Mouse (Mus musculus) thymus, adult 18-20 months (tissue): ENCODE results near the gene Grk5.
A peak's percentile ranks its signal among the peaks of the same experiment; 100 is the strongest.
"Not testable (repeated sequence)": the region's sequence is repeated elsewhere in the genome, so short reads cannot be mapped to it uniquely, and the experiment has no call there.

ENCODE experiments used
- DNase-seq, 2 experiments: peaks; one replicate each; pipeline ENCODE4 v3.0.0; 2022; ENCODE audit warnings: mixed read lengths in 2 of 2

Gene Grk5

DNA sequence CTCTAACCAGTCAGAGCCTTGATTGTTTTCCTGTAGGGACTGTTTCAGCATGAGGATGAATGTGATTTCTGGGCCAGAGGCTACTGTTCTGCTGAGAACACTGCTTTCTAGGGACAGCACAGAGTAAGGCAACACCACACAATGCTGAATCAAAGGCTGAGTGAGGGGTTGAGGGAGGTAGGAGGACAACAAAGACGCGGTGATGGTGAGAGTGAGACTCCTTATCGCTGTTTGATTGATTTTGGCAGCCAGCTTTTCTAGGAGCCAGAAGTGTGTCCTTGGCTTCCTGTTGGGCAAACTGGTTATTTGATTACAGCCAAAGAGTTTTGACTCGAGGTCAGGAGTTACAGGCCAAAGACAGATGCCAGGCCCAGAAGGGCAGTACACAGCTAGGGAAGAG, 25.7 kb downstream of the Grk5 start:
- DNase-seq: no peak

DNA sequence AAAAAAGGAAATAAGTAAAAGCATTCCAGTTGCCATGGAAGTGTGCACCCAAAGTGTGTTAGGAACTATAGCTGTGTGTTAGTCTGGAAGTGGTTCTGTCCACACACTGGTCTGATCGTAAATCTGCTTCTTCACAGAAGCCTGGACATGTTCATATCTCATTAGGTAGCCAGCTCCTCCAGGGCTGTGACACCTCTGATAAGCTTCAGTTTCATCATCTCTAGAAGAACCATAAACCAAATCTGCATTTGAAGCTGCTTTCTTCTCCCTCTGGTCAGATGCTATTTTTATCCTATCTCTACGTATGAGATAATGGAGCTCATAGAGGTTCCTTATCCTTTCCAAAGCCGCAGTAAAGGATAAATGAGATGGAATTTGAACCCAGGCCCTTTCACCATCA, 26.3 kb downstream of the Grk5 start:
- DNase-seq: no peak

GRCm38 (mm10) chr19:60916869-60917570, 27.5 kb downstream of the Grk5 start:
- DNase-seq: no peak

DNA sequence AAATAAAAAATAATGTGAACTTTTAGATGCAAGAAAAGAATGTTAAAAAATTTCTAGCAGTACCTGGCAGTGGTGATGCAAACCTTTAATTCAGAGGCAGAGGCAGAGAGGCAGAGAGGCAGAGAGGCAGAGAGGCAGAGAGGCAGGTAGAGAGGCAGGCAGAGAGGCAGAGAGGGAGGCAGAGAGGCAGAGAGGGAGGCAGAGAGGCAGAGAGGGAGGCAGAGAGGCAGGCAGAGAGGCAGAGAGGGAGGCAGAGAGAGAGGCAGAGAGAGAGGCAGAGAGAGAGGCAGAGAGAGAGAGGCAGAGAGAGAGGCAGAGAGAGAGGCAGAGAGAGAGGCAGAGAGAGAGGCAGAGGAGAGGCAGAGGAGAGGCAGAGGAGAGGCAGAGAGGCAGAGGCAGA, 35.0 kb downstream of the Grk5 start:
- DNase-seq: not testable (repeated sequence)

DNA sequence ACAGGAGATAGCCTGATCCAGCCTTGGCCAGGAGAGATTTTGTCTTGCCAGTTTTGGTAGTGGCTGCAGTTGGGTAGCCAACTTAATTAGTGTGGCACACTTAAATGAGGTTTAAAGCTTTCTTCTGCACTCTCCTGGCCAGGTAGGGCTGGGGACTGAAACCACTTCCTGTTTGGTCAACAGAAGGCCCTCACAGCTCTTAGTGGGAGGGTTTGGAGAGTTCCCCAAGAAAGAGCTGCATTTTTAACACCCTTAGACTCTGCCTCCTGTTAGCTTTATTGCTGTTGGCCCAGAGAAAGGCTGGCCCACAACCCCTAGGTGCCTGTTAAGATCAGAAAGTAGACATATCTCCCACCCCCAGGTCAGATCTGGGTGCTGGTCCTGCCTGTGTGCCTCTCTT, 45.5 kb downstream of the Grk5 start:
- no peak for DNase-seq

- no peak for DNase-seq
These were observed 50.4 kb downstream of the Grk5 start for GRCm38 (mm10) chr19:60939954-60940379.

GRCm38 (mm10) chr19:60940866-60941265, 51.3 kb downstream of the Grk5 start:
- DNase-seq: no peak

- DNase-seq: no peak
These were observed 56.3 kb downstream of the Grk5 start for GRCm38 (mm10) chr19:60945801-60946311.

- DNase-seq: peak in 1 of 2 experiments; percentile 6
These were observed 57.1 kb downstream of the Grk5 start for GRCm38 (mm10) chr19:60946656-60947055.

- DNase-seq: no peak
These were observed 59.4 kb downstream of the Grk5 start for GRCm38 (mm10) chr19:60948996-60949395.

GRCm38 (mm10) chr19:60950056-60950869, 60.7 kb downstream of the Grk5 start:
- DNase-seq: no peak

DNA sequence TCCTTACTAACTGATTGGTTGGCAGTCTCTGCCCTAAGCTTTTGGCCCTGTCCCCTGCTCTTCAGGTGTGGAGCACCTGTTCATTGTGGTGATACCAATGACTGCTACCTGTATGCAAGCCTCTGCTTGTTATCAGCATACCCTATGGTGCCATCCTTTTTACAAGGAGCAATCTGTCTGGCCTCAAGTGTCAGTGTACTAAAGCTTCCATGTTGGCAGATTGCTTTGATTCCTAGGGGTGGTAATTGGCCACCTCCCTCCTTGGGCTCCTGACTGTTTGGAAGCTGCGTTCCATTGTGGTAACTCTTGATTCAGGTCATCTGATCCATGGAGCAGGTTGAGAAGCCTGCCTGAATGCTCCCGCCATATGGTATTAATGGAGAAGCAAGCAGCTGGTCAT, 65.6 kb downstream of the Grk5 start:
- DNase-seq: no peak

- no peak for DNase-seq
These were observed 66.2 kb downstream of the Grk5 start for GRCm38 (mm10) chr19:60955712-60956111.

GRCm38 (mm10) chr19:60956198-60956750, 66.7 kb downstream of the Grk5 start:
- DNase-seq: no peak

- DNase-seq: no peak
These were observed 70.2 kb downstream of the Grk5 start for GRCm38 (mm10) chr19:60959706-60960230.

DNA sequence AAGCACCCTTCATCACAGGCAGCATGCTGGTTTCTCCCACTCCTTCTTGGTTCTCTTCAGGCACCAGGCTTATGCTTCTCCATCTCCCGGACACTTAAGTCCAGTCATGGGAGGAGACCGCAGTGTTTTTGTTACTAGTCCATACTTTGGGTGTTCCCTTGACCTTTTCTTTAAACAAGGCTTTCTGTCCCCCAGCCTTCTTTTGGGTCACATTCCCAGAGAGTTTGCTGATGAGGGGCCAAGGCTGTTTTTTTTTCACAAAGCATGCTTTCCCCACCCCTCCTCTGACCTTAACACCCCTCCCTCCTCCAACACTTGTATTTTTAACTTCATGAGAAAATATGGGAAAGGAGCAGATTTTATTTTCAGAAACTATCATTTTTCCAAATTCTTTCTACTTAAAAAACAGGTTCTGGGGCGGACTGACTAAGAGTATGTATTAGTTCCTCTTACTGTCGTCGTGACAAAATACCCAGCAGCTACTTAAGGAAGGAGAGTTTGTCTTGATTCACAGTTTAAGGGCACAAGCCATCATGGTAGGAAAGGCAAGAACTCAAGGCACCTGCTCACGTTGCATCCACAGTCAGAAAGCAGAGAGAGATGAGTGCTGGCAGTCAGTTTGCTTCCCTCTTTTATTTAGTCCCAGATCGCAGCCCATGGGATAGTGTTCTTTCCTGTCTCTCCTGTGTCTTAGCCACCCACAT, 73.0 kb downstream of the Grk5 start:
- DNase-seq: no peak

DNA sequence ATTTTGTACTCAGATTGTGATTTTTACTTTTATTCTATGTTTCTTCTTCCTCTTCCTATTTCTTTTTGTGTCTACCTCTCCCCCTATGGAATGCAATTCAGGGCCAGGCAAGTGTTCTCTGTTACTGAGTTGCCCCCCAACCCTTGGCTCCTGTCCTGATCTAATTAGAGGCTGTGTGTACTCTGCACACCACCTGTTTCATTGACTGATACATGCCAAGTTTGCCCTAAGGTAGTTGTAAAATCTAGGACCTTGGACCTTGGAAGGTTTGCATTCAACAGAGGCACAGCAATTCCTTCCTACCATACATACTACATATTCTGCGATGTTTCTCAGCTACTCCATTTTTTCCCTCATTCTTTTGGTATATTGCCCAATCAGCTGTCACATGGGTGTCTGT, 78.4 kb downstream of the Grk5 start:
- no peak for DNase-seq

GRCm38 (mm10) chr19:60970406-60970805, 80.9 kb downstream of the Grk5 start:
- DNase-seq: no peak

DNA sequence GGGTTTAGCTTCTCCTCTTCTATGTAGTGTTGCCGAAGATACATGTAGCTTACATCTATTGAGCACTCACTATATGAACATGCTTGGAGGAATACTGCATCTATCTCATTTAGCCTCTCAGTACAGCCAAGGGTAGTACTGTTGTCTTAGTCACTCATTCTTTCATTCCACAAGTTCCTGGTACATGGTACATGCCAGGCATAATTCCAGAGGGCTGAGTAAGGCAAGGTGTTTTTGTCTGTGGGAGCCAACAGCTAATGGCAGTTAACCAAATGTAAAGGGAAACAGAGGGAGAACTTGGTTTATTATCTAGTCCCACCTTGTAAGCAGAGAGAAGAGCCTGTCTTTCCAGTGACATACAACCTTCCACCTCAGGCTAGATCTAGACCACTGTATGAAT, 82.0 kb downstream of the Grk5 start:
- DNase-seq: no peak

DNA sequence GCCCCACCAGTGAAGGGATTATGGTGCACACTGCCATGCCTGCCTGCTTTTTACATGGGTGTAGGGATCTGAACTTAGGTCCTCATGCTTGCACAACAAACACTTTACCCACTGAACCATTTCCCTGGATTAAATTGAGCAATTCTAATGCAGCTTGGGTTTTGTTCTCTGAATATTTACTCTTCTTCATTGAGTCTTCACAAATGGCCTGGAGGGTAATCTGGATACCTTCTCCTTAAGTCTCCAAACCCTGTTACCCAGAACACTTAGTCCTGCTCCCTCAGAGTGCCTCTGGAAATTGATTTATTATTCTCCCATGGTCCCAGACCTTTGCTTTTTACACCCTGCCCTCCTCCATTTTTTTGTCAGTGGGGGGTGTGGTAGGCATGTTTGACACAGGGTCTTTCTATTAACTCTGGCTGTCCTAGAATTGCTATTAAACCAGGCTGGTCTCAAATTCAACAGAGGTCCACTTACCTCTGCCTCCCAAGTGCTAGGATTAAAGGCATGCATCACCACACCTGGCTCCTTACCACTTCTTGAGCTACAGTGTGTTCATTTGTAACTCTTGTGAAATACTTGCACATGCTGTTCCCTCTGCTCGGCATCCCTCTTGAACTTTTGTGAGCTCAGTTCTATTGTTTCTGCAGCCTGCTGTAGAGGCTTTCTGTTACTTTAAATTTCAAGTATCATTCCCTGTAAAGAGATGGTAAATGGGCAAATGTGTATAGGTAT, 82.9 kb downstream of the Grk5 start:
- DNase-seq: no peak

GRCm38 (mm10) chr19:60973508-60973907, 84.0 kb downstream of the Grk5 start:
- DNase-seq: no peak

GRCm38 (mm10) chr19:60979581-60979980, 90.0 kb downstream of the Grk5 start:
- no peak for DNase-seq
